ENCODE assay signal across 9 mouse cellular contexts in genomic region chr4:82511001-82511513, GRCm38 (mm10).
A peak's percentile ranks its signal among the peaks of the same experiment; 100 is the strongest.
DNase-seq lines count a peak whose midpoint lies in the region; ATAC-seq and TF ChIP-seq lines count a peak whose summit lies in the region.
"Had no signal": no experiment of that assay in that cellular context is flagged by ENCODE, and none has a peak within 500 bp of the region (broad histone marks: within the 10 kb centered on the region; RNA-seq: fewer than 3 reads in every experiment).

No protein-coding gene starts in this region.

- no peaks in the 10 kb centered on the region for H3K36me3 ChIP-seq in embryonic facial prominence, embryonic 13.5 days
- no peaks in the 10 kb centered on the region for H3K36me3 ChIP-seq in hindbrain, postnatal 0 days (ENCODE audit: insufficient read depth, low read length)
- no peaks in the 10 kb centered on the region for H3K36me3 ChIP-seq in liver, embryonic 16.5 days (ENCODE audit: control insufficient read depth, insufficient read depth)

- no peak for ATAC-seq in embryonic facial prominence, embryonic 13.5 days (ENCODE audit: insufficient number of reproducible peaks, insufficient read depth, low FRiP score, low TSS enrichment, low read depth)
- no peak for ATAC-seq in hindbrain, postnatal 0 days
- ATAC-seq in liver, embryonic 16.5 days (ENCODE audit: low read depth): no peak

- peak; percentile 56 for DNase-seq in cerebellum, adult 9-10 months
- no peak for DNase-seq in cerebellum, postnatal 14 days
- DNase-seq in hindbrain, postnatal 0 days (ENCODE audit: low spot score): no peak
- no peak for DNase-seq in natural killer cell, adult 2 months (ENCODE audit: low spot score in 2 of 2)
- DNase-seq in B cell, adult 2 months: no peak
- DNase-seq in embryo, embryonic 10 days (ENCODE audit: low spot score): no peak

- peaks cover 58% of the 10 kb centered on the region for H3K4me1 ChIP-seq in embryonic facial prominence, embryonic 13.5 days
- peaks cover 4% of the 10 kb centered on the region; the same call in 1 of the 2 replicates for H3K4me1 ChIP-seq in hindbrain, postnatal 0 days (ENCODE audit: insufficient read depth, low read length)
- no peaks in the 10 kb centered on the region; the same call in 1 of the 2 replicates for H3K4me1 ChIP-seq in liver, embryonic 16.5 days (ENCODE audit: control insufficient read depth, low read depth, low read length)

- H3K9ac ChIP-seq in embryonic facial prominence, embryonic 13.5 days: peak overlapping the region; percentile 61; the same call in 1 of the 2 replicates
- H3K9ac ChIP-seq in hindbrain, postnatal 0 days (replicated peaks; ENCODE audit: low read length): peak overlapping the region; percentile 45
- no peak overlapping the region for H3K9ac ChIP-seq in liver, embryonic 16.5 days (ENCODE audit: low read depth, low read length)

- no peak for TF ChIP-seq CTCF in hindbrain, postnatal 0 days (IDR thresholded peaks at IDR 0.05; ENCODE audit: low read depth)

- H3K9me3 ChIP-seq in embryonic facial prominence, embryonic 13.5 days: no peaks in the 10 kb centered on the region
- no peaks in the 10 kb centered on the region for H3K9me3 ChIP-seq in hindbrain, postnatal 0 days (ENCODE audit: low read length)
- no peaks in the 10 kb centered on the region for H3K9me3 ChIP-seq in liver, embryonic 16.5 days (replicated peaks; ENCODE audit: control insufficient read depth, low read length)

- H3K4me3 ChIP-seq in embryonic facial prominence, embryonic 13.5 days: peak overlapping the region; percentile 50
- H3K4me3 ChIP-seq in hindbrain, postnatal 0 days (ENCODE audit: low read length): peak overlapping the region; percentile 81
- no peak overlapping the region for H3K4me3 ChIP-seq in liver, embryonic 16.5 days (ENCODE audit: low read depth, low read length)

- H3K4me2 ChIP-seq in embryonic facial prominence, embryonic 13.5 days: peak overlapping the region; percentile 88
- peak overlapping the region; percentile 74 for H3K4me2 ChIP-seq in hindbrain, postnatal 0 days (ENCODE audit: low read depth, low read length)
- H3K4me2 ChIP-seq in liver, embryonic 16.5 days (ENCODE audit: low read depth, low read length): peak overlapping the region; percentile 60; the same call in 1 of the 2 replicates

- peak overlapping the region; percentile 91 for H3K27ac ChIP-seq in embryonic facial prominence, embryonic 13.5 days
- peak overlapping the region; percentile 89 for H3K27ac ChIP-seq in hindbrain, postnatal 0 days
- H3K27ac ChIP-seq in liver, embryonic 16.5 days (ENCODE audit: low read length): peak overlapping the region; percentile 59

- H3K27me3 ChIP-seq in embryonic facial prominence, embryonic 13.5 days: no peaks in the 10 kb centered on the region
- no peaks in the 10 kb centered on the region for H3K27me3 ChIP-seq in hindbrain, postnatal 0 days (ENCODE audit: insufficient read depth, low read length)
- peaks cover 61% of the 10 kb centered on the region for H3K27me3 ChIP-seq in liver, embryonic 16.5 days (ENCODE audit: control insufficient read depth, insufficient read depth, low read depth, low read length)
- H3K27me3 ChIP-seq: CH12.LX had no signal

- 6% methylated on average over 16 of the region's 16 CpGs for WGBS in embryonic facial prominence, embryonic 13.5 days
- WGBS in hindbrain, postnatal 0 days: 5% methylated on average over 16 of the region's 16 CpGs
- 8% methylated on average over 16 of the region's 16 CpGs for WGBS in liver, embryonic 16.5 days (ENCODE audit: insufficient replicate concordance)
